Comparison of ENCODE assay signal across 8 mouse cellular contexts in the genomic region with DNA sequence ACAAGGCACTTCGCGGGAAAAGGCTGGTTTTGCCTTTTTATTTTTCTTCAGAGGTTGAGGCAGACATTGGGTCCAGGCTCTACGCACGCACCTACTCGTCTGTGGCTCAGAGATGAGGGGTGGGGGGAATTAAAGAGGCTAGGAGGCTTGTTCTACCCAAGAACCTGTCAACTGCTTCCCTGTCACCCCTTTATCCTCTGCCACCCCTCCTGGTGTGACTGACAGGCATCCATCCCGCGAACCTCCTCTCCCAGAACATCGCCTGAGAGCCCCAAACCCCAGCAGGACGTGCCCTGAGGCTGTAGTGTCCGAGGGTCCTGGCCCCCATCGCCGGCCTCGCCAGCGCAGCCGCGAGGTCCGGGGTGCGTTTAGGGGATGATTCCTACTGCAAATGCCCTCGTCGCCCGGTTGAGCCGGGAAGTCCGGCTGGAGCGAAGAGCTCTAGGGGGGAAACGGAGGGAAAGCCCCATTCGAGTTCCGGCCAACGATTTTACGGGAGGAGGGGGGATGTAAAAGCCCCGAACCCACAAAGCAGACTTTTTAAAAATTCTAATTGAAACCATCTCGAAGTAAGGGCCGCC. TPM values are rescaled to one million over a fixed set of nuclear protein-coding genes. Genes with fewer than 3 reads are reported as not detected.
A peak's percentile ranks its signal among the peaks of the same experiment; 100 is the strongest.
DNase-seq lines count a peak whose midpoint lies in the region; ATAC-seq and TF ChIP-seq lines count a peak whose summit lies in the region.

No protein-coding gene starts in this region.

- H3K4me3 ChIP-seq in neural tube, embryonic 11.5 days (ENCODE audit: low read depth, low read length), result peak overlapping the region; percentile 47
- H3K4me3 ChIP-seq in bone marrow macrophage, adult 2 months (ENCODE audit: insufficient read depth, low read length), result peak overlapping the region; percentile 54
- peak overlapping the region; percentile 53 for H3K4me3 ChIP-seq in forebrain, embryonic 15.5 days
- peak overlapping the region; percentile 66 for H3K4me3 ChIP-seq in hindbrain, embryonic 10.5 days
- H3K4me3 ChIP-seq in limb, embryonic 11.5 days (ENCODE audit: low read depth, low read length), result peak overlapping the region; percentile 44
- peak overlapping the region; percentile 48 for H3K4me3 ChIP-seq in midbrain, embryonic 15.5 days

- H3K27me3 ChIP-seq in neural tube, embryonic 11.5 days (ENCODE audit: control insufficient read depth, insufficient read depth, low read length), result no peaks in the 10 kb centered on the region
- H3K27me3 ChIP-seq in forebrain, embryonic 15.5 days, result no peaks in the 10 kb centered on the region
- peaks cover 15% of the 10 kb centered on the region for H3K27me3 ChIP-seq in hindbrain, embryonic 10.5 days (ENCODE audit: insufficient read depth, poor library complexity, severe bottlenecking)
- no peaks in the 10 kb centered on the region for H3K27me3 ChIP-seq in limb, embryonic 11.5 days (ENCODE audit: control insufficient read depth, insufficient read depth, low read length)
- H3K27me3 ChIP-seq in midbrain, embryonic 15.5 days (replicated peaks), result no peaks in the 10 kb centered on the region

- no peak for TF ChIP-seq POLR2A in bone marrow macrophage, adult 2 months (IDR thresholded peaks at IDR 0.05; ENCODE audit: borderline replicate concordance, low read depth, low read length)

- TF ChIP-seq CTCF in bone marrow macrophage, adult 2 months (IDR thresholded peaks at IDR 0.05; ENCODE audit: low read depth, low read length), result no peak

- ATAC-seq in neural tube, embryonic 11.5 days (ENCODE audit: insufficient read depth, low FRiP score, low TSS enrichment), result peak; percentile 48
- ATAC-seq in forebrain, embryonic 15.5 days (replicated peaks), result no peak
- ATAC-seq in limb, embryonic 11.5 days (ENCODE audit: insufficient number of reproducible peaks, low FRiP score, low TSS enrichment, low read depth), result peak; percentile 2; the same call in 1 of the 2 replicates
- peak; percentile 72; the same call in 1 of the 2 replicates for ATAC-seq in midbrain, embryonic 15.5 days (replicated peaks)

- no peaks in the 10 kb centered on the region for H3K36me3 ChIP-seq in neural tube, embryonic 11.5 days (ENCODE audit: control insufficient read depth, insufficient read depth, low read length)
- no peaks in the 10 kb centered on the region for H3K36me3 ChIP-seq in forebrain, embryonic 15.5 days
- no peaks in the 10 kb centered on the region for H3K36me3 ChIP-seq in hindbrain, embryonic 10.5 days
- H3K36me3 ChIP-seq in limb, embryonic 11.5 days (ENCODE audit: control insufficient read depth, insufficient read depth, low read length), result no peaks in the 10 kb centered on the region
- no peaks in the 10 kb centered on the region for H3K36me3 ChIP-seq in midbrain, embryonic 15.5 days (replicated peaks)

- WGBS in neural tube, embryonic 11.5 days, result under 1% methylated on average over 32 of the region's 32 CpGs
- under 1% methylated on average over 32 of the region's 32 CpGs for WGBS in forebrain, embryonic 15.5 days
- under 1% methylated on average over 32 of the region's 32 CpGs for WGBS in hindbrain, embryonic 10.5 days
- under 1% methylated on average over 32 of the region's 32 CpGs for WGBS in limb, embryonic 11.5 days
- WGBS in midbrain, embryonic 15.5 days, result under 1% methylated on average over 32 of the region's 32 CpGs

- peaks cover 25% of the 10 kb centered on the region for H3K4me1 ChIP-seq in neural tube, embryonic 11.5 days (ENCODE audit: control insufficient read depth, insufficient read depth, low read length)
- peaks cover 2% of the 10 kb centered on the region; the same call in 1 of the 2 replicates for H3K4me1 ChIP-seq in bone marrow macrophage, adult 2 months (ENCODE audit: control insufficient read depth, insufficient read depth, low read length)
- peaks cover 51% of the 10 kb centered on the region for H3K4me1 ChIP-seq in forebrain, embryonic 15.5 days
- H3K4me1 ChIP-seq in hindbrain, embryonic 10.5 days (replicated peaks), result peaks cover 74% of the 10 kb centered on the region
- peaks cover 61% of the 10 kb centered on the region for H3K4me1 ChIP-seq in limb, embryonic 11.5 days (ENCODE audit: control insufficient read depth, insufficient read depth, low read length)
- peaks cover 52% of the 10 kb centered on the region for H3K4me1 ChIP-seq in midbrain, embryonic 15.5 days

- peak overlapping the region; percentile 97 for H3K27ac ChIP-seq in neural tube, embryonic 11.5 days (ENCODE audit: low read depth, low read length)
- peak overlapping the region; percentile 49; the same call in 1 of the 2 replicates for H3K27ac ChIP-seq in bone marrow macrophage, adult 2 months (ENCODE audit: insufficient read depth, low read depth, low read length)
- H3K27ac ChIP-seq in forebrain, embryonic 15.5 days (replicated peaks), result peak overlapping the region; percentile 97
- peak overlapping the region; percentile 98 for H3K27ac ChIP-seq in hindbrain, embryonic 10.5 days
- peak overlapping the region; percentile 94 for H3K27ac ChIP-seq in limb, embryonic 11.5 days (replicated peaks; ENCODE audit: low read depth, low read length)
- H3K27ac ChIP-seq in midbrain, embryonic 15.5 days, result peak overlapping the region; percentile 99

- peak overlapping the region; percentile 100 for H3K4me2 ChIP-seq in neural tube, embryonic 11.5 days (ENCODE audit: low read depth)
- peak overlapping the region; percentile 98 for H3K4me2 ChIP-seq in forebrain, embryonic 15.5 days (replicated peaks)
- H3K4me2 ChIP-seq in limb, embryonic 11.5 days (ENCODE audit: low read depth, severe bottlenecking), result peak overlapping the region; percentile 74
- H3K4me2 ChIP-seq in midbrain, embryonic 15.5 days, result peak overlapping the region; percentile 100

- H3K9ac ChIP-seq in neural tube, embryonic 11.5 days (ENCODE audit: low read length), result peak overlapping the region; percentile 83
- peak overlapping the region; percentile 71 for H3K9ac ChIP-seq in forebrain, embryonic 15.5 days (replicated peaks)
- H3K9ac ChIP-seq in limb, embryonic 11.5 days (ENCODE audit: low read length), result peak overlapping the region; percentile 57
- H3K9ac ChIP-seq in midbrain, embryonic 15.5 days, result peak overlapping the region; percentile 82

- DNase-seq in neural tube, embryonic 11.5 days (ENCODE audit: low spot score), result peak; percentile 66
- DNase-seq in neural tube, embryonic 10.5 days (ENCODE audit: extremely low spot score, low spot score), result no peak
- DNase-seq in hindbrain, embryonic 10.5 days (ENCODE audit: low spot score), result peak; percentile 77
- DNase-seq in limb, embryonic 11.5 days (ENCODE audit: low spot score), result peak; percentile 75
- no peak for DNase-seq in natural killer cell, adult 2 months (ENCODE audit: low spot score in 2 of 2)

- H3K9me3 ChIP-seq in neural tube, embryonic 11.5 days (ENCODE audit: control insufficient read depth, low read length), result no peaks in the 10 kb centered on the region
- no peaks in the 10 kb centered on the region for H3K9me3 ChIP-seq in forebrain, embryonic 15.5 days
- H3K9me3 ChIP-seq in hindbrain, embryonic 10.5 days, result no peaks in the 10 kb centered on the region
- no peaks in the 10 kb centered on the region for H3K9me3 ChIP-seq in limb, embryonic 11.5 days (ENCODE audit: control insufficient read depth, low read length)
- no peaks in the 10 kb centered on the region for H3K9me3 ChIP-seq in midbrain, embryonic 15.5 days

RNA-seq across cellular contexts. Expression of a gene that starts 34.5 kb away (rescaled TPM):
- 1.4 and 1.8 TPM in 2 replicates for polyA plus RNA-seq in neural tube, embryonic 11.5 days (2014; fragmentation: Nextera tagmentation; extraction: Ambion mirVana)
- polyA plus RNA-seq in bone marrow macrophage, adult 2 months (2012; ENCODE audit: insufficient read depth, insufficient read length, missing spikeins), result 5.6 and 6.6 TPM in 2 replicates
- polyA plus RNA-seq in forebrain, embryonic 15.5 days (2015; fragmentation: Nextera tagmentation; extraction: Ambion mirVana), result 0.92 and 1.3 TPM in 2 replicates
- 1.8 and 2.2 TPM in 2 replicates for polyA plus RNA-seq in hindbrain, embryonic 10.5 days (2016; fragmentation: Nextera tagmentation; extraction: Ambion mirVana)
- 6.5 and 10.1 TPM in 2 replicates for polyA plus RNA-seq in limb, embryonic 11.5 days (2014; fragmentation: Nextera tagmentation; extraction: Ambion mirVana)
- 2.2 TPM in 2 replicates for polyA plus RNA-seq in midbrain, embryonic 15.5 days (2015; fragmentation: Nextera tagmentation; extraction: Ambion mirVana)

Comparison
In these comparisons a context has a peak if more than half of its experiments do, and no peak if none do; other contexts are left out.
1. DNase-seq: peak in neural tube, embryonic 11.5 days (single experiment), hindbrain, embryonic 10.5 days (single experiment) and limb, embryonic 11.5 days (single experiment); none in neural tube, embryonic 10.5 days (single experiment) and natural killer cell, adult 2 months (0 of 2).
2. H3K27ac ChIP-seq: peak in every context shown above with its lines; median percentile 99 in midbrain, embryonic 15.5 days; 98 in hindbrain, embryonic 10.5 days; 97 in neural tube, embryonic 11.5 days; 97 in forebrain, embryonic 15.5 days; 94 in limb, embryonic 11.5 days; 49 in bone marrow macrophage, adult 2 months.
3. Peak in every context shown above with its lines, with median percentiles within 50 percentile points of each other: H3K4me2 ChIP-seq, H3K4me3 ChIP-seq and H3K9ac ChIP-seq.